Mouse (Mus musculus): ENCODE measurements around the gene Fam71a.
"Not testable (repeated sequence)": the region's sequence is repeated elsewhere in the genome, so short reads cannot be mapped to it uniquely, and the experiment has no call there.

Fam71a gene

GRCm38 (mm10) chr1:191181469-191182259, 17.0 kb upstream of the Fam71a start:
- DNase-seq = no peak

- DNase-seq = peak; percentile 29 to 36
Observed at GRCm38 (mm10) chr1:191180397-191180796, 15.8 kb upstream of the Fam71a start.

- DNase-seq = peak in 1 of 2 experiments; percentile 6
Observed at GRCm38 (mm10) chr1:191179846-191180245, 15.2 kb upstream of the Fam71a start.

GRCm38 (mm10) chr1:191178511-191179188, 14.0 kb upstream of the Fam71a start:
- DNase-seq = no peak

GRCm38 (mm10) chr1:191176887-191177286, 12.3 kb upstream of the Fam71a start:
- no peak for DNase-seq

GRCm38 (mm10) chr1:191172487-191172886, 7.9 kb upstream of the Fam71a start:
- DNase-seq = peak; percentile 59 to 72

GRCm38 (mm10) chr1:191170444-191170843, 5.8 kb upstream of the Fam71a start:
- DNase-seq = no peak

- DNase-seq = peak in 1 of 2 experiments; percentile 12
Observed at GRCm38 (mm10) chr1:191166189-191166588, 1.6 kb upstream of the Fam71a start.

- DNase-seq = no peak
Observed at GRCm38 (mm10) chr1:191154314-191154713, 10.3 kb downstream of the Fam71a start.

- peak; percentile 61 to 73 for DNase-seq
Observed at GRCm38 (mm10) chr1:191153052-191153451, 11.6 kb downstream of the Fam71a start.

- DNase-seq = no peak
Observed at GRCm38 (mm10) chr1:191150924-191151605, 13.6 kb downstream of the Fam71a start.

- DNase-seq = not testable (repeated sequence)
Observed at GRCm38 (mm10) chr1:191149489-191149888, 15.1 kb downstream of the Fam71a start.

- no peak for DNase-seq
Observed at GRCm38 (mm10) chr1:191140983-191141382, 23.6 kb downstream of the Fam71a start.

- DNase-seq = no peak
Observed at GRCm38 (mm10) chr1:191138874-191139495, 25.6 kb downstream of the Fam71a start.

GRCm38 (mm10) chr1:191138436-191138835, 26.2 kb downstream of the Fam71a start:
- DNase-seq = no peak

GRCm38 (mm10) chr1:191135406-191135805, 29.2 kb downstream of the Fam71a start:
- no peak for DNase-seq

GRCm38 (mm10) chr1:191132934-191133333, 31.7 kb downstream of the Fam71a start:
- DNase-seq = no peak

- peak; percentile 22 to 28 for DNase-seq
Observed at GRCm38 (mm10) chr1:191132240-191132639, 32.4 kb downstream of the Fam71a start.

GRCm38 (mm10) chr1:191131692-191132091, 32.9 kb downstream of the Fam71a start:
- DNase-seq = no peak

GRCm38 (mm10) chr1:191125811-191126638, 38.6 kb downstream of the Fam71a start:
- peak; percentile 80 to 84 for DNase-seq

GRCm38 (mm10) chr1:191124288-191124687, 40.3 kb downstream of the Fam71a start:
- no peak for DNase-seq

GRCm38 (mm10) chr1:191123696-191124095, 40.9 kb downstream of the Fam71a start:
- DNase-seq = no peak

Measured in kidney, postnatal 4 days (tissue).